In the genomic region with DNA sequence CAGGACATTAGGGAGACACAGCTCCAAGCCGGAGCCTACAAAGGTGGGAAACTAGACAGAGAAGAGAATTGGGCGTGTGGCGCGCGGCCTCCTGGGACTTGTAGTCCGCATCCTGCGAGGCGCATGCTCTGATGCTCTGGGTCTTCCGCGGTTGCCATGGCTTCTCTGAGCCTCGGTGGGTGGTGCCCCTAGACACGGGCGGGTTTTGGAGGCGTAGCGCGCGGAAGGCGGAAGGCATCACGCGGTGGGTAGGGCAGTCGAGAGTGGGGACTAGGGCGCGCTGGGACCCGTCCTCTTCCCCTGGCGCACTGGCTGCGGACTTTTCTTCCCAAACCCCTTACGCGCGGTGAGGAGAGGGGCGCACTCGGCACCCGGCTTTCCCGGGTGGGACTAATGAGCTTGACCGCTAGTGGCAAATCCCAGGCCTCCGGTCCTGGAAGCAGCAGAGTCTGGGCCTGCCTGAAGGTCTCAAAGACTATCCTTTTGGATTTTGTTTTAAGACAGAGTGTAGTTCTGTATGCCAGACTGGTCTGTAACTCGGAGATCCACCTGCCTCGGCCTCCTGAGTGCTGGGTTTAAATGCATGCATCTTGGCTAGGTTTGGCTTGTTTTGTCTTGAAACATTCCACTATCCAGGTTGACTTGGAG, we compare ENCODE assay signal across 8 mouse cellular contexts. TPM values are rescaled to one million over a fixed set of nuclear protein-coding genes. Genes with fewer than 3 reads are reported as not detected.
DNase-seq lines count a peak whose midpoint lies in the region; ATAC-seq and TF ChIP-seq lines count a peak whose summit lies in the region.

Gene Lsm10 (plus strand): TSS at position 160 of the 648 bp plus-strand sequence.

- peak; percentile 99 for ATAC-seq in erythroblast, adult 5-6 weeks (replicated peaks; ENCODE audit: low FRiP score, poor library complexity, severe bottlenecking)
- ATAC-seq in heart, embryonic 11.5 days (replicated peaks; ENCODE audit: insufficient number of reproducible peaks, low FRiP score, low TSS enrichment) = peak; percentile 96
- ATAC-seq in kidney, embryonic 16.5 days (ENCODE audit: low FRiP score, low TSS enrichment) = peak; percentile 99

- peak; percentile 95 to 97 for DNase-seq in B cell, adult 2 months
- peak; percentile 98 for DNase-seq in brain, adult 2 months (ENCODE audit: low read depth, low spot score)
- peak; percentile 88 for DNase-seq in liver, adult 2 months (ENCODE audit: extremely low read depth, low read depth, low spot score)
- DNase-seq in splenic B cell, adult 2 months (ENCODE audit: low read depth, low spot score) = peak; percentile 97

- no peaks in the 10 kb centered on the region for H3K27me3 ChIP-seq in heart, embryonic 11.5 days (ENCODE audit: control insufficient read depth, insufficient read depth, low read length)
- no peaks in the 10 kb centered on the region for H3K27me3 ChIP-seq in kidney, embryonic 16.5 days (ENCODE audit: insufficient read depth, low read length)
- no peaks in the 10 kb centered on the region for H3K27me3 ChIP-seq in liver, adult 2 months (ENCODE audit: control insufficient read depth, insufficient read depth, low read length)
- no peaks in the 10 kb centered on the region for H3K27me3 ChIP-seq in myocyte (ENCODE audit: control insufficient read depth, insufficient read depth, insufficient read length)
- no peaks in the 10 kb centered on the region for H3K27me3 ChIP-seq in splenic B cell, adult 2 months (ENCODE audit: control insufficient read depth, insufficient read depth, low read length, poor library complexity, severe bottlenecking)

- TF ChIP-seq CTCF in liver, adult 2 months (IDR thresholded peaks at IDR 0.05; ENCODE audit: low read depth, low read length) = no peak

- peak within 1 kb of the TSS; percentile 83 for H3K4me2 ChIP-seq in heart, embryonic 11.5 days
- peak within 1 kb of the TSS; percentile 65 for H3K4me2 ChIP-seq in kidney, embryonic 16.5 days (replicated peaks; ENCODE audit: low read depth, low read length)
- H3K4me2 ChIP-seq in myocyte (ENCODE audit: low read depth) = peak within 1 kb of the TSS; percentile 81

- 3% methylated on average over 37 of the region's 37 CpGs for WGBS in heart, embryonic 11.5 days (ENCODE audit: insufficient replicate concordance)
- WGBS in kidney, embryonic 16.5 days = 3% methylated on average over 37 of the region's 37 CpGs
- 2% methylated on average over 37 of the region's 37 CpGs for WGBS in liver, adult 2 months

- H3K79me2 ChIP-seq in liver, adult 2 months (ENCODE audit: control insufficient read depth, insufficient read depth, low read length) = peaks cover 11% of the 10 kb centered on the region; the same call in 1 of the 2 replicates
- H3K79me2 ChIP-seq in myocyte (ENCODE audit: control insufficient read depth, insufficient read depth) = peaks cover 25% of the 10 kb centered on the region

- H3K4me1 ChIP-seq in heart, embryonic 11.5 days (ENCODE audit: control insufficient read depth, insufficient read depth, low read length) = peaks cover 22% of the 10 kb centered on the region
- peaks cover 6% of the 10 kb centered on the region; the same call in 1 of the 2 replicates for H3K4me1 ChIP-seq in kidney, embryonic 16.5 days (ENCODE audit: insufficient read depth, low read length)
- H3K4me1 ChIP-seq in liver, adult 2 months (ENCODE audit: control insufficient read depth, insufficient read depth, low read length) = peaks cover 8% of the 10 kb centered on the region

- TF ChIP-seq POLR2A in liver, adult 2 months (IDR thresholded peaks at IDR 0.05; ENCODE audit: extremely low read depth, insufficient read depth, low read length) = peak; percentile 71
- peak; percentile 98 for TF ChIP-seq POLR2A in myocyte (IDR thresholded peaks at IDR 0.05; ENCODE audit: insufficient read length, low read depth)

- peak within 1 kb of the TSS; percentile 76 for H3K4me3 ChIP-seq in heart, embryonic 11.5 days (ENCODE audit: low read depth, low read length)
- peak within 1 kb of the TSS; percentile 80 for H3K4me3 ChIP-seq in kidney, embryonic 16.5 days (ENCODE audit: low read length)
- peak within 1 kb of the TSS; percentile 82 for H3K4me3 ChIP-seq in liver, adult 2 months (ENCODE audit: insufficient read depth, low read depth, low read length)
- H3K4me3 ChIP-seq in myocyte = peak within 1 kb of the TSS; percentile 53

- H3K9ac ChIP-seq in heart, embryonic 11.5 days (ENCODE audit: low read depth, low read length) = peak within 1 kb of the TSS; percentile 88
- peak within 1 kb of the TSS; percentile 89 for H3K9ac ChIP-seq in kidney, embryonic 16.5 days (replicated peaks; ENCODE audit: low read length)
- H3K9ac ChIP-seq in liver, adult 2 months (ENCODE audit: low read depth, low read length) = peak within 1 kb of the TSS; percentile 87

- no peaks in the 10 kb centered on the region for H3K9me3 ChIP-seq in heart, embryonic 11.5 days (replicated peaks; ENCODE audit: control insufficient read depth, low read length)
- no peaks in the 10 kb centered on the region for H3K9me3 ChIP-seq in kidney, embryonic 16.5 days (ENCODE audit: low read length)

- no peak within 1 kb of the TSS for H3ac ChIP-seq in myocyte (ENCODE audit: control insufficient read depth, insufficient read length)

- H3K36me3 ChIP-seq in heart, embryonic 11.5 days (ENCODE audit: control insufficient read depth, insufficient read depth, low read length) = peaks cover 3% of the 10 kb centered on the region; the same call in 1 of the 2 replicates
- H3K36me3 ChIP-seq in kidney, embryonic 16.5 days (ENCODE audit: insufficient read depth, low read length) = 0 out of 2 replicates have a peak, but pooled peaks cover 5% of the 10 kb centered on the region
- no peaks in the 10 kb centered on the region for H3K36me3 ChIP-seq in liver, adult 2 months (ENCODE audit: control insufficient read depth, insufficient read depth, low read length)
- H3K36me3 ChIP-seq in myocyte (ENCODE audit: control insufficient read depth, insufficient read depth) = peaks cover 3% of the 10 kb centered on the region
- H3K36me3 ChIP-seq in splenic B cell, adult 2 months (ENCODE audit: control insufficient read depth, insufficient read depth, low read length, poor library complexity, severe bottlenecking) = no peaks in the 10 kb centered on the region

- H3K27ac ChIP-seq in heart, embryonic 11.5 days (ENCODE audit: low read depth, low read length) = peak within 1 kb of the TSS; percentile 76
- H3K27ac ChIP-seq in kidney, embryonic 16.5 days (ENCODE audit: low read length) = peak within 1 kb of the TSS; percentile 76
- peak within 1 kb of the TSS; percentile 80 for H3K27ac ChIP-seq in liver, adult 2 months (replicated peaks; ENCODE audit: insufficient read depth, low read depth, low read length)

TF ChIP-seq in myocyte, 11 proteins besides CTCF, POLR2A, EP300 and RAD21:
- TF ChIP-seq USF1 (IDR thresholded peaks at IDR 0.05; ENCODE audit: low read depth) (no peak), MAX (IDR thresholded peaks at IDR 0.05; ENCODE audit: low read depth) (no peak), POLR2AphosphoS2 (IDR thresholded peaks at IDR 0.05; ENCODE audit: insufficient read length, low read depth) (peak; percentile 94)
TF ChIP-seq in myocyte: peak in this region for 1.

RNA-seq across cellular contexts. Expression of gene Lsm10, which starts in this region (rescaled TPM):
- 5.6 and 14.0 TPM in 2 replicates for total RNA-seq in erythroblast, adult 5-6 weeks (2015; ENCODE audit: low replicate concordance)
- total RNA-seq in erythroblast, adult 5-6 weeks (2017; ENCODE audit: low replicate concordance) = 2.0 and 6.5 TPM in 2 replicates
- 42.8 and 44.5 TPM in 2 replicates for polyA plus RNA-seq in heart, embryonic 11.5 days (2014; fragmentation: Nextera tagmentation; extraction: Ambion mirVana)
- polyA plus RNA-seq in kidney, embryonic 16.5 days (2015; fragmentation: Nextera tagmentation; extraction: Ambion mirVana) = 55.3 and 59.3 TPM in 2 replicates
- total RNA-seq in liver, adult 2 months (2014; rRNA removed) = 20.0 and 30.0 TPM in 2 replicates
- polyA plus RNA-seq in liver, adult 2 months (2012; rRNA removed) = 28.4 TPM in 2 replicates
- polyA plus RNA-seq in myocyte (2012; fragmentation: generic; extraction: Trizol) = 50.5 TPM

Comparison
In these comparisons a context has a peak if more than half of its experiments do, and no peak if none do; other contexts are left out.
1. Peak in every context shown above with its lines: DNase-seq, ATAC-seq, H3K4me3 ChIP-seq and H3K27ac ChIP-seq.